Mouse (Mus musculus) granulocyte monocyte progenitor cell, adult 5-6 weeks (primary cell): Measurements from ENCODE around the gene Dcxr. TPM values are rescaled to one million over a fixed set of nuclear protein-coding genes. Genes with fewer than 3 reads are reported as not detected.
"Not testable (repeated sequence)": the region's sequence is repeated elsewhere in the genome, so short reads cannot be mapped to it uniquely, and the experiment has no call there.

Experiments
- ATAC-seq: replicated peaks from 2 replicates; pipeline ENCODE4 v1.8.0; 2016; ENCODE audit warnings: mild to moderate bottlenecking, moderate TSS enrichment, inconsistent platforms; ENCODE audit not compliant: poor library complexity, severe bottlenecking
- total RNA-seq, 2 experiments: library from RNA; stranded (forward) in 1 of 2; stranded (reverse) in 1 of 2; fragments of 200-712, 200-1000 nt in 1 of 2; fragments of >200 nt in 1 of 2; fragmentation: Nextera tagmentation in 1 of 2; gene quantifications; 2 replicates each; pipeline ENCODE4 v1.2.3; 2014 to 2017

The Dcxr gene
- total RNA-seq (2014; fragmentation: Nextera tagmentation) (15.9 and 24.1 TPM in 2 replicates), total RNA-seq (2017) (14.5 and 18.6 TPM in 2 replicates)

DNA sequence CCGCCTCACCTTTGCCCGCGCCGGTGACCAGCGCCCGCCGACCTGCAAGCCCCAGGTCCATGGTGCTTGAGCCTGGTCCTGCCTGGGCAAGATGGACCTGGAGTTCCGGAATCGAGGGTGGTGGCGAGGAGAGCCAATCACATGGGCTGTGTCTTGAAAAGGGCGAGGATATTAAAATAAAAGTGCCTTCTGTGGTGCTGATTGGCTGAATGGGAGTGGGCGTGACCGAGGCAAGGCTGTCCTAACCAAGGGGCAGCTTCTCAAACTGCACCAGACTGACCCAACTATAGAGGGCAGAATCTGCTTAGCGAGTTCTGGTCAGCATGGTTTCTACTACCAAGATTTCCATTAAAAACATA is at the start of gene Dcxr:
Gene Dcxr (minus strand): TSS at position 113 of the 359 bp plus-strand sequence.
- peak; percentile 82 for ATAC-seq

DNA sequence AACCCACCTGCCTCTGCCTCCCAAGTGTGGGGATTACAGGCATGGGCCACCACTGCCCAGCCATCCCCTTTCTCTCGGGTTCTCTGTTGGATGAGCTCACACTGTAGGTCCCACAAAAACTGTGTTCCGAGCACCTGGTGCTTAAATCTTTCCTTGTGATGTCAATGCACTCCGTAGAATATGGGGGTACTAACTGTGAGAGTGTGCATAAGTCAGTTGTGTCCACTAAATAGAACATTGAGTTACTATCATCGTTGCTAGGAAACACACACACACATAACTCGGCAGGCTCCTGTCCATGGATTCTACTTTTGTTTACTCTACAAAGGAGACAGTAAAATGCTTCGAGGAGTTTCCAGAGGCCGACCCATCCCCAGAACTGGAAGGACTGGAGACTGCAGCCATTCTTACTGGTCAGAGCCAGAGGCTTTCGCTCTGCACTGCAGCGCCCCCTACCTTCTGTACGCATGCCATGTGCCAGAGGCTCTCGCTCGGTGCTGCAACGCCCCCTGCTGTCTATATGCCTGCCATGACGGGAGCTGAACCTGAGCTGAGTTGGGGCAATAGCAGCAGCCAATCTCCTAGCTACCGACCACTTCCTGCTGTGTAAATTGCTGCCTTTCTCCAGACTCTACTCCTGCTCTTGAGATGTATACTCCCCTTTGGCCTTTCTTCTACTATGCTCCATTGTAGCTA is 48.8 kb upstream of the Dcxr start:
- peak; percentile 100 for ATAC-seq

DNA sequence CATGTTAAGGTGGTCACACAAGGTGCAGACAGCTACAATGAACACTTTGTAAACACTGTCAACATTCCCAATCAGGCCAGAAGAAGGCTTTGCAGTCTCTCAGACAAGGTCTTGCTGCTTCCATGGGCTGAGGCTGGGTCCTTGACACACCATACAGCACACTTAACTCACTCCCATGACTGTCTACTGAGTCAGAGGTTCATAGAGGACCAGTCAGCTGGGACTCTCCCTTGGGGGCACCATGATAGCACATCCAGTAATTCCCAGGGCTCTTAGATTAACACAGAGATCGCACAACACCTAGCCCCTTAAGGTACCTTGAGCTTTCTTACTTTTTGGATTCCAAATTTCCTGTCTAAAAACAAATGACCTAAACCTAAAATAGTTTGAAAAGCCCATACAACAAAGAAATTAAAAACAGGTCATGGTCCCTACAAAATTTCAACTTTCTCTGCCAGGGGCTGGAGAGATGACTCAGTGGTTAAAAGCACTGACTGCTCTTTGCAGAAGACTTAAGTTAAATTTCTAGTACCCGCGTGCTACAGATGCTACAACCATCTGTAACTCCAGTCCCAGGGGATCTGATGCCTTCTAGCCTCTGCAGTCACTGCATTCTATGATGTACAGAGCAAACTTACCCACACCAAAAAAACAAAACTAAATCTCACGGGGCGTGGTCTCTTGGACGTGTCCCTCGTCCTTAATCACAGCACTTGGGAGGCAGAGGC is 46.5 kb upstream of the Dcxr start:
- no peak for ATAC-seq

DNA sequence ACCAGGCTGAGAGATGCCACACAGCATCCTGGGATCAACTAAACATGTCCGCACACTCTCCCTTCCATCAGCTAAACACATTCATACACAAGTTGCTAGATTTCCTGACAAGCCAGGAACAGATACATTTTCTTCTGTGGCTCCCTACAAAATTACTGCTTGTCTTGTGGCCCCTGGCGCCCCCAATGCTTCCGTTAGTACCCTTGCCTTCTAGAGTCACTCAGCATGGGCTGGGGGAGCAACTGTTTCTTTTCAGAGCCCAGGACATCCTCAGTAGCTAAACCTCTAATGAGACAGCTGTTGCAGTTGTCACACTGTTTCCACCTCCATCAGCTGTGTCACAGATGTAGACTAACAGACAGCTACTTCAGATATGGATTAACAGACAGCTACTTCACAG is 45.7 kb upstream of the Dcxr start:
- ATAC-seq = no peak

DNA sequence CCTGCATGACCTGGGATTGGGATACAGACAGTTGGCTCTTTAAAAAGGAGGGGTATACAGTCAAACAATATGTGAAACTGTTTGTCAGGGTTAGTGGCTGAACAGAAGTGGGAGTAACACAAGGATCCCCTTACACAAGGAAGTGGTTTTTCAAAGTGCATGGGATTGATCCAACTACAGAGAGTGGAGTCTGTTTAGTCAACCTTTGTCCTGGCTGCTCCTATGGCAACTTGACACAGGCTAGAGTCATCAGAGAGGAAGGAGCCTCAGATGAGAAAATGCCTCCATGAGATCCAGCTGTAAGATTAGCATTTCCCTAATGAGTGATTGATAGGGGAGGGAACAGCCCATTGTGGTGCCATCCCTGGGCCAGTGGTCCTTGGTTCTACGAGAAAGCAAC is 41.1 kb upstream of the Dcxr start:
- ATAC-seq = no peak

DNA sequence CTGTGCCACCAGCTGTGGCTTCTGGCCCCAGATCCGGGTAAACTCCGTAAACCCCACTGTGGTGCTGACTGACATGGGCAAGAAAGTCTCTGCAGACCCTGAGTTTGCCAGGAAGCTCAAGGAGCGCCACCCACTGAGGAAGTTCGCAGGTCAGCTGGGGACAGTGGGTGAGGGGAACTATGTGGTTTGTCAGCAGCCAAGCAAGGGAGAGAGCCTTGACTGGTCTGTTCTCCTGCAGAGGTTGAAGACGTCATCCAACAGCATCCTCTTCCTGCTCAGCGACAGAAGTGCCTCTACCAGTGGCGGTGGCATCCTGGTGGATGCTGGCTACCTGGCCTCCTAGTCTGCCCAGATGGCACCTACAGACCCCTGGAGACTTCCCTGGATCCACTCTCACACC is 39.9 kb upstream of the Dcxr start:
- peak; percentile 88 for ATAC-seq

DNA sequence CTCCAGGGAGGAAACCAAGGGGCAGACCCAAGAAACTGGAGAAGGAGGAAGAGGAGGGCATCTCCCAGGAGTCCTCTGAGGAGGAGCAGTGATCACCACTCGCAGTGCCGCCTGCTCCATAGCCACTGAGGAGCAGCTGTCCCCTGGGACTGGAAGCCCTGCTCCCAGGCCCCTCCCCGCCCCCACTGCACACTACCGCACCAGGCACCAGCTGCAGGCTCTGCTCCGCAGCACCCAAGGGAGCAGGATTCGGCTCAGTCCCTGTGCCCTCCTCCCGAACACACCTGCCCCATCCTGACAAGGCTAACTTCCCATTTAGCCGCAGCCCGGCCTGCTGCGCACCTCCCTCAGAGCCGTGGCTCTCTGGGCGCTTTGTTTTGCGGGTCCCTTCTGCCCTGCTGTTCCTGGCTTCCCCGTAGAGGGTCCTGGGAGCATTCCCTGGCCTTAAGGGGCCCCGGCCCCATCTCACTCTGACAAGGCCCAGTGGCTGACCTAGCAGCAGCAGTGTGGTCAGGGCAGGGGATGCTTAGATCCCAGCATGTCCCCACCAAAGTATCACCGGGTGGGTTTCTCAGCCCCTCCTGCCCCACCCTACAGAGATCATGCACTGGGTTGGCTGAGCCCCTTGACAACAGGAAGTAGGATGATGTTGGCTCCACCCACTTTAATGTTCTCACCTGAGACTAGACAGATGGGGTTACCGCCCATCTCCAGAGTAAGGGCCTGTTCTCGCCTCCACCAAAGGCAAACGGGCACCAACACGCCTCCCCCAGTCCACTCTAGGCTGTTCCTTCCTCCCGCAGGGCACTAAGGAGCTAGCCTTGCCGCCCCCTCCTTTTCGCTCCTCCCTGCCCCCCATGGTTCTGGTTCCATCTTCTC is 36.3 kb upstream of the Dcxr start:
- not testable (repeated sequence) for ATAC-seq

DNA sequence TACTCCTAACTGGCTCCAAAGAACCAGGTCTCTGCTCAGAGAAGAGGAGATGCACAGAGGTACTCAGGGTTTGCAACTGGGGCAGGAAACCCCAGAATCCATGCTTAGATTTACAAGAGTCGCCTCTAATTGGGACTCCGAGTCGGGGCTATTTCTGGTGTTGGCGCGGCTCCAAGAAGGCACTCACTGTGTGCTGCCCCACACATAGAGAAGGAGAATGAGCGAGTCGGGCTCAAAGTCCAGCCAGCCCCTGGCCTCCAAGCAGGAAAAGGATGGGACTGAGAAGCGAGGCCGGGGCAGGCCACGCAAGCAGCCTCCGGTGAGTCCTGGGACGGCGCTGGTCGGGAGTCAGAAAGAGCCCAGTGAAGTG is 35.6 kb upstream of the Dcxr start, which contains the start of gene Hmga1b:
Gene Hmga1b (plus strand): TSS at position 123 of the 370 bp plus-strand sequence.
- ATAC-seq = not testable (repeated sequence)

DNA sequence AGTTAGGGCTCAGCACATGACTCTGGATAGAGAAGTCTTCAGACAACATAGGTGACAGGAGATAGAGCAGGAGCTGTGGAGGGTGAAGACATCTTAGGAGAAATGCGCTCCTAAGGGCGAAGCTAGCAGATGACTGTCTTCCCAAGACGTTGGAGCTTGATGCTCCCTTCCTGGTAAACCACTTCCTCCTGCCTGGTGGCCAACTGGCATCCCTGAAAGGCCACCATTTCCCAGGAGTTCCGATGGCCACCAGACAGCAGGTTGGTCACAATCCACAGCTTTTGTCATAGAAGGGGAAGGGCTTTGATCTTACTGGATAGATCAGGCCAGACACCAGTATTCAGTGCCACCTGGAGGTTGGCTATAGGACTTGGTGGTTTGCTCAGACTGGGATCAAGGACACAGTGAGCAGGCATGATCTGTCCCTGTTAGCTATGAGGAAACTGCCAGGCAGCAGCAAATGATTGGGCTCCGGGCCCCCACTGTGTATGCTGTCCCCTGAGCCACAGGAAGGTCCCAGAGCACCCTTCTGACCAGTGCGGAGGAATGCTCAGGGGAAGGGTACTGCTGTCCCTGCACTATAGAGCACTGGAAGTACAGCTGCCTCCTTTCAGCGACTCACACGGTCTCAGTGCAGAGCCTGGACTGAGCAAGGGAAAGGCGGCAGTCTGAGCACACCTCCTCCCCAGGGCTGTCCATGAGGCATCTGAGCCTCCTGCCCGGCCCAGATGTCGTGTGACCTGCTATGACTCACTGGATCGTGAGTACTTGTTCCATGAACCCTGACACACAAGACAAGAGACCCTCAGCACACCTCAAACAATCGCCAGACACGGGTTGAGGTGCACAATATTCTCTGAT is 35.0 kb upstream of the Dcxr start:
- ATAC-seq = no peak

DNA sequence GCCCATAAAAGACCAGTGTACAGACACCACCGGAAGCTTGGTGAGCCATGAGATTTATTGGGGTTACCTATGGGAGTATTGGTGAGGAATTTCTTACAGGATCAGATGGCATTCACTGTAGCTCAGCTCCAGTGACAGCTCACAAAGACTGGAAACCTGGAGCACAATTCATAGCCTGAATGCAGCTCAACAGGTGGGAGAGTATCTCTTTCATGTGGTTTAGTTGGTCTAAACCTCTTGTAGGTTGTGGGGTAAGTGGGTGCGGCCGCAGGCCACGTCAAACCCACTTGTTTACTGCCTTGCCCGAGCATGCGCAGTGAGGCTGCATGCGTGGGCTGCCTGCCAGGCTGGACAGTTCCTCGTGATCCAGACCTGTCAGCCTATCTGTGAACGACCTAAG is 33.2 kb upstream of the Dcxr start:
- ATAC-seq = no peak

DNA sequence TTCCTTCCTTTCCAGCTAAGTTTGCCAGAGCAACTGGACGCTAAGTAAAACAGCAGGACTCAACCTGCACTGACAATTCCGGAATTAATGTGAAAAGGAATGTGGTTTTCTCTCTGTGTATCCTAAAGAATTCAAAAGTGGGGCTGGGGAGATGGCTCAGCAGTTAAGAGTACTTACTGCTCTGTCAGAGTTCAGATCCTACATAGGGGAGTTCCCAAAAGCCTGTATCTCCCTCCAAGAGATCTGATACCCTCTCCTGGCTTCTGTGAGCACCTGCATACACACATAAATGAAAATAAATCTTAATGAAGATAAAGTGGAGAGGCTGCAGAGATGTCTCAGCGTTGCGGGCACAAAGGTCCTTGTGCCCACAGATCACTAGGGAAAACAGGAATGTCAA is 24.5 kb upstream of the Dcxr start:
- no peak for ATAC-seq

DNA sequence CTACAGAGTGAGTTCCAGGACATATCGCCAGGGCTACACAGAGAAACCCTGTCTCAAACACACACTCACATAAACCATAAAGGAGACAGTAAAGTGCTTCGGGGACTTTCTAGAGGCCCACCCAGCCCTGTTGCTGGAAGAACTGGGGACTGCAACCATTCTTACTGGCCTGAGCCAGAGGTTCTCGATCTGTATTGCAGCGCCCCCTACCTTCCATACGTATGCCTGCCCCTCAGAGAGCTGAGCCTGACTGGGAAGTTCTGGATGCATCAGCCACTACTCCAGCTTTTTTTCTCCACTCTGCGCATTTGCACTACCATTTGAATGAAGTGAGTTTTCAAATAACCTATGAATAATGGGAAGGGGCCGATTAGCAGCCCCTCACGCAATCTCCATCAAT is 22.3 kb upstream of the Dcxr start:
- peak; percentile 90 for ATAC-seq

DNA sequence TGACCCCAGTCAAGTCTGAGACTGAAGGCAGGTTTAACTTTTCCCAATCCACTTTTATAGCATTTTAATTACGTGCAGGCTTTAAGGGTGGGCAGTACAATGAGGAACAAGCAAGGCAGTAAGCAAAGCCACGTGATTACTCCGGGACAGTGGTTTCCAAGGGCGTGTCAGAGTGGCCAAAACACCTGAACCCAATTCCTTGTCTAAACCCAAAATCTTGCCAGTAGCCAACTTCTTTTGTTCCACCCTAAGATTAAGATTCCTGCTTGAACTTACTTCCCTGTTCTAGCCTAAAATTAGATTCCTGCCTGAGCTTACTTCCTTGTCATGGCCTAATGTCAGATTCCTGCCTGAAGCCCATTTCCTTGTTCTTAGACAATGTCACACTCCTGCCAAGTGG is 20.9 kb upstream of the Dcxr start:
- ATAC-seq = no peak; the same call in 1 of the 2 replicates

DNA sequence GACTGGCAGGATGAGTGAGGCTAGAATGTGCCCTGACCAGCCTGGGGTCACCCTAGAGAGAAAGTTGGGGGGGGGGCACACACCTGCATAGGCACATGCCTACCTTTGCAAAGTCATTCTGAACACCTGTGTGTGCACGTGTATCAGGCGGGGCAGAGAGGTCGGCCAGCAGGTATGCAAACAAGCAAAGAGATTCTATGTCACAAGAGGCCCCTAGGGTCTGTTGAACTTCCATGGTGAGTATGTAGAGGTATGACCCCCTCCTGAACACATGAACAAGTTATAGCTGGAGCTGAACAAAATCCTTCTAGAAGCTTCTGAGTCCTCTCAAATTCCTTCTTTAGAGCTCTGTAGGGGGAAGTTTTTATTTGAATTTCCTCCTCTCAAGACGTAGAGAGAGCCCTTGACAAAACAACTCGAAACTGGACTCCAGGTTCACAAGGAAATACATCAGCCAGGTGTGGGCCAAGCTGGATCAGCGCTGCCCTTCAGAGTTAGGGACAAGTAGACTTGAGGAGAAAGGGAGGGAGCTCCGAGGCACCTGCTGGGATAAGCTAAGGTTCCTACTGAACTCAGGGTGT is 17.1 kb upstream of the Dcxr start:
- ATAC-seq = no peak

DNA sequence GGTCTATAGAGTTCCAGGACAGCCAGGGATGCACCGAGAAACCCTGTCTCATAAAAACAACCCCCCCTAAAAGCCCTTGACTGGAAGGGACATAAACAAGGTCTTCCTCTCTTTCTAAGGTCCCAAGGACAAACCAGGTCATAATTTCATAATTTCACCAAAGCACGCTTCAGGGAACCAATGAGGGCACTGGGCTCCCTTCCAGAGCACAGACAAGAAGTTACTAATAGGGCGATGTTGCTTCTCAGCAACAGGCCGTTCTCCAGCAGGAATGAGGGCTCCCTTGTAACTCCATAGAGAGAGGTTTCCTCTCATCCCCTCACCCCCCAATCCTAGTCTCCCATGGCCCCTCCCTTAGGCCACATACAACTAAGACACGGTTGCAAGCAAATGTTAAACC is 13.9 kb upstream of the Dcxr start:
- ATAC-seq = no peak

DNA sequence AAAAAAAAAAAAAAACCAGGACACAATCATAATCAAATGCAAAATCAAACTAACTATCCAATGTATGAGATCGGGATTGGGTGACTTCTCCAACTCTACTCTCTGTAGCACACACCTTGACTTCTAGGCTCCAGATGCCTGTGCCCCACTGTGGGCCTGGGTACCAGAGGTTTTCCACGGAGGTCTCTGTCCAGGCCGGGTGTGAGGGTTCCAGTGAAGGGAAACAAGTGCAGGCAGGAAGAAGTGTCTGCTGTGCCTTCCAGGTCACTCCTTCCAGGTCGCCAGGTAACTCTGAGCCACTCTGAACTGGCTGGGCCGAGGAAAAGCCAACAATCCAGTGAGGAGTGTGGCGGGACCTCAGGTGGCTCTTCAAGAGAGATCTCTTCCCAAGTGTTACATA is 9.3 kb upstream of the Dcxr start:
- no peak for ATAC-seq

DNA sequence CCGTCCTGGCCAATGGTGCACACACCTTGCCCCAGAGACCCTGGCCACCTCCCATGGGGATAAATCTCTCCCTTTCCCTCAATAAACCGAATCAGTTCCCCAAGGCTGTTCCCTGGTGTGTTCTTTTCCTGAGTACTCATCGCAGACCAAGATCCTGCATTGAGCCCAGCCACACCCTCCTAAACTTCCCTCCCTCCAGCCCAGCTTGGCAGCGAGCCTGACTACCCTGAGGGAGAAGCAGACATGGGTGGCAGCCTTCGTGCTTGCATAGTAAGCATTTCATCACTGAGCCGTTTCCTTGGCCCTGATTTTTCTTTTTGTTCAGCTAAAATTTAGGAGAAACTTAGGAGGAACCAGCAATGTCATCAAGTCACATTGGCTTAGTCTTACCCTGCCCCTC is 6.4 kb upstream of the Dcxr start:
- ATAC-seq = no peak

DNA sequence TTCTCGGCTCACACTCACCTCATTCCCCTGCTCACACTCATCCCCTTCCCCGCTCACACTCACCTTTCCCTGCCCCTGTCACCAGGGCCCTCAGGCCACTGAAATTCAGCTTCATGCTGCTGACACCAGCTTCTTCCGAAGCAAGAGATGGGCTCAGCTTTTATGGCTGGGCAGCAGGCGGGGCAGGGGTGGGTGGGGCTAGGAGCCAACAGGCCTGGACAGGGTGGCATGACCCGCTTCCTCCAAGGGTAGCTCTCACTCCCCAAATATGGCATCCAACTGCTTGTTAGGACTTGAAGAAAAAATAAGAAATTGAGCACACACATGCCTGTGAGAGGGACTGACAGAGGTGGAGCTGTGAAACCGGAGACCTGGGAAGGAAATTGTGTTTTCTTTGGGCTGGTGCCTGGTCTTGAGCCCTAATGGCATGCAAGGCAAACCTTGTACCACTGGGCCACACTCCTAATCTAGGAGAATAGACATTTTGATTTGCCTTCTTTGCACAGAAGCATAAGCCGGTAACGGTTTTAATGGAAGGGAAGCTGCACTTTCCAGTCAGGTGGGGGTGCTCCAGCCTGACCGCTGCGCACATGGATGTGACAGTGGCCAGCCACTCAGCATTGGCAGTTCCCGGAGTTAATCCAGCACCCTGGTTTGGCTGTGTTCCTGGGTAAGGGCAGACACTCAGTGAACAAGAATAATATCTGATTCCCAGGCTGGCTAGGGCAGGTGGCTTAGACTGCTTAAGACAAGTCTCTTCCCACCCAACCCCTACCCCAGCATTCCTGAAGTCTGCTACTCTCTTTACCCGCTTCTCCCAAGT is 5.0 kb upstream of the Dcxr start, which contains the start of gene Cbr2:
Gene Cbr2 (minus strand): TSS at position 257 of the 823 bp plus-strand sequence.
- ATAC-seq = no peak

DNA sequence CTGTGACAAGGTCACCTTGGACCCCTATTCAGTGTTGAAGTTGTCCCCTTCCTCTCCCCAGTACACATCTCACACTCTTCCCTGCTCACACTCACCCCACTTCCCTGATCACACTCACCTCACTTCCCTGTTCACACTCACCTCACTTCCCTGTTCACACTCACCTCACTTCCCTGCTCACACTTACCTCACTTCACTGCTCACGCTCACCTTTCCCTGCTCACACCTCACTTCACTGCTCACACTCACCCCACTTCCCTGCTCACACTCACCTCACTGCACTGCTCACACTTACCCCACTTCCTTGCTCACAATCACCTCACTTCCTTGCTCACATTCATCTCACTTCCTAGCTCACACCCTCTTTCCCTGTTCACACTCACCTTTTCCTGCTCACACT is 4.3 kb upstream of the Dcxr start:
- ATAC-seq = no peak
